Mouse (Mus musculus): ENCODE data around the gene Gm15128. TPM values are rescaled to one million over a fixed set of nuclear protein-coding genes. Genes with fewer than 3 reads are reported as not detected.

Gene Gm15128
- polyA plus RNA-seq (2017; shearing (Covaris generic)): not detected

GRCm38 (mm10) chrX:147765691-147766090 is at the start of gene Gm15128:
Gene Gm15128, plus strand, starts transcription at chrX:147765991.

Other genes starting within 250 kb of the Gm15128 start
- not detected for gene Lrch2, start 211.9 kb upstream of the Gm15128 start, polyA plus RNA-seq (2017; shearing (Covaris generic))
- not detected for gene Gm15080, start 227.0 kb downstream of the Gm15128 start, polyA plus RNA-seq (2017; shearing (Covaris generic))

Data from inflammation-experienced regulatory T-cells, adult 16 weeks (primary cell).